Mouse (Mus musculus) hindbrain, embryonic 12.5 days (tissue): Measurements from ENCODE around the gene Lrrc27. TPM values are rescaled to one million over a fixed set of nuclear protein-coding genes. Genes with fewer than 3 reads are reported as not detected.

Experiments
- ATAC-seq: fragments of 200-750 bp; cut with Nextera tagmentation; 2 replicates; pipeline ENCODE4 v1.8.0; 2017; ENCODE audit warnings: moderate TSS enrichment; ENCODE audit not compliant: low FRiP score
- H3K27ac ChIP-seq: fragments of 300-500 bp; sonication (generic); 2 replicates; pipeline ENCODE4 v1.5.1; 2016; ENCODE audit warnings: mild to moderate bottlenecking
- H3K27me3 ChIP-seq: fragments of 300-500 bp; sonication (generic); 2 replicates; pipeline ENCODE4 v1.6.1; 2016; ENCODE audit warnings: mild to moderate bottlenecking
- H3K36me3 ChIP-seq: fragments of 300-500 bp; sonication (generic); 2 replicates; pipeline ENCODE4 v1.6.1; 2016; ENCODE audit warnings: mild to moderate bottlenecking
- H3K4me1 ChIP-seq: fragments of 300-500 bp; sonication (generic); 2 replicates; pipeline ENCODE4 v1.6.1; 2016
- H3K4me2 ChIP-seq: fragments of 300-500 bp; sonication (generic); replicated peaks from 2 replicates; pipeline ENCODE4 v1.6.1; 2016; ENCODE audit warnings: mild to moderate bottlenecking
- H3K4me3 ChIP-seq: fragments of 300-500 bp; sonication (generic); 2 replicates; pipeline ENCODE4 v1.5.1; 2016; ENCODE audit warnings: mild to moderate bottlenecking
- H3K9ac ChIP-seq: fragments of 300-500 bp; sonication (generic); 2 replicates; pipeline ENCODE4 v1.6.1; 2016; ENCODE audit warnings: mild to moderate bottlenecking, moderate library complexity
- H3K9me3 ChIP-seq: fragments of 300-500 bp; sonication (generic); replicated peaks from 2 replicates; pipeline ENCODE4 v1.6.1; 2016; ENCODE audit warnings: mild to moderate bottlenecking
- WGBS: fragments of 180-500 bp; shearing (Covaris S2); methylation state at CpG from one replicate; pipeline ENCODE4 v1.1.7; 2016; 5-methylcytosine and 5-hydroxymethylcytosine counted together
- polyA plus RNA-seq: library from polyadenylated mRNA; unstranded; fragments of >200 nt; fragmentation: Nextera tagmentation; extraction: Ambion mirVana; gene quantifications from 2 replicates; pipeline ENCODE4 v1.2.1, GENCODE M21; 2016

The Lrrc27 gene
- polyA plus RNA-seq: 3.2 and 5.3 TPM in 2 replicates

GRCm38 (mm10) chr7:139212754-139213745 is at the start of gene Lrrc27, which contains the start of gene Stk32c:
Lrrc27 (plus strand) TSS chr7:139212988.
Stk32c (minus strand) TSS chr7:139213307.
- H3K27me3 ChIP-seq: no peaks in the 10 kb centered on the region
- H3K27ac ChIP-seq: peak within 1 kb of the TSS; percentile 89
- H3K9ac ChIP-seq: peak within 1 kb of the TSS; percentile 70
- ATAC-seq: peak; percentile 97
- H3K4me3 ChIP-seq: peak within 1 kb of the TSS; percentile 52
- H3K36me3 ChIP-seq: no peaks in the 10 kb centered on the region
- H3K4me2 ChIP-seq: peak within 1 kb of the TSS; percentile 64
- peaks cover 12% of the 10 kb centered on the region for H3K4me1 ChIP-seq
- no peaks in the 10 kb centered on the region for H3K9me3 ChIP-seq
- 2% methylated on average over 53 of the region's 53 CpGs for WGBS

- peaks cover 1% of the 10 kb centered on the region for H3K4me1 ChIP-seq
- no peak for ATAC-seq
- WGBS: 84% methylated on average over 5 of the region's 5 CpGs
Observed at GRCm38 (mm10) chr7:139164410-139164809, 48.4 kb upstream of the Lrrc27 start.

GRCm38 (mm10) chr7:139169143-139169542 is 43.6 kb upstream of the Lrrc27 start:
- no peak overlapping the region for H3K27ac ChIP-seq
- H3K4me1 ChIP-seq: no peaks in the 10 kb centered on the region
- no peaks in the 10 kb centered on the region for H3K36me3 ChIP-seq
- WGBS: 81% methylated on average over 4 of the region's 4 CpGs
- no peak overlapping the region for H3K4me3 ChIP-seq
- H3K27me3 ChIP-seq: no peaks in the 10 kb centered on the region
- no peak overlapping the region for H3K9ac ChIP-seq
- no peak overlapping the region for H3K4me2 ChIP-seq
- ATAC-seq: no peak
- H3K9me3 ChIP-seq: peaks cover 14% of the 10 kb centered on the region

More at GRCm38 (mm10) chr7:139164410-139164809, 48.4 kb upstream of the Lrrc27 start:
- peaks cover 14% of the 10 kb centered on the region for H3K9me3 ChIP-seq
- H3K27me3 ChIP-seq: no peaks in the 10 kb centered on the region
- no peaks in the 10 kb centered on the region for H3K36me3 ChIP-seq
- H3K27ac ChIP-seq: no peak overlapping the region
- no peak overlapping the region for H3K4me3 ChIP-seq
- no peak overlapping the region for H3K9ac ChIP-seq
- no peak overlapping the region for H3K4me2 ChIP-seq

- Histone ChIP-seq H3K4me1 (no peaks in the 10 kb centered on the region), H3K27ac (no peak overlapping the region), H3K9ac (no peak overlapping the region), H3K27me3 (no peaks in the 10 kb centered on the region), H3K36me3 (no peaks in the 10 kb centered on the region), H3K9me3 (no peaks in the 10 kb centered on the region), H3K4me2 (no peak overlapping the region), H3K4me3 (no peak overlapping the region)
- no peak for ATAC-seq
- WGBS: 79% methylated on average over 5 of the region's 5 CpGs
Observed at GRCm38 (mm10) chr7:139179299-139179698, 33.5 kb upstream of the Lrrc27 start.

- ATAC-seq: no peak
- Histone ChIP-seq H3K4me1 (no peaks in the 10 kb centered on the region), H3K9ac (no peak overlapping the region), H3K27ac (no peak overlapping the region), H3K4me3 (no peak overlapping the region), H3K27me3 (peaks cover 5% of the 10 kb centered on the region; the same call in 1 of the 2 replicates), H3K4me2 (no peak overlapping the region), H3K9me3 (no peaks in the 10 kb centered on the region), H3K36me3 (no peaks in the 10 kb centered on the region)
- WGBS: 87% methylated on average over 3 of the region's 3 CpGs
Observed at GRCm38 (mm10) chr7:139180058-139180457, 32.7 kb upstream of the Lrrc27 start.

- Histone ChIP-seq H3K9me3 (no peaks in the 10 kb centered on the region), H3K27ac (no peak overlapping the region), H3K4me1 (peaks cover 11% of the 10 kb centered on the region), H3K27me3 (peaks cover 40% of the 10 kb centered on the region), H3K4me2 (no peak overlapping the region), H3K36me3 (no peaks in the 10 kb centered on the region), H3K4me3 (no peak overlapping the region), H3K9ac (no peak overlapping the region)
- WGBS: 76% methylated on average over 4 of the region's 4 CpGs
- no peak for ATAC-seq
Observed at GRCm38 (mm10) chr7:139184396-139184795, 28.4 kb upstream of the Lrrc27 start.

- no peaks in the 10 kb centered on the region for H3K36me3 ChIP-seq
- H3K4me1 ChIP-seq: peaks cover 11% of the 10 kb centered on the region
- no peak overlapping the region for H3K27ac ChIP-seq
- no peak overlapping the region for H3K4me2 ChIP-seq
- 84% methylated on average over 7 of the region's 7 CpGs for WGBS
- H3K4me3 ChIP-seq: no peak overlapping the region
- H3K9ac ChIP-seq: no peak overlapping the region
- H3K27me3 ChIP-seq: peaks cover 40% of the 10 kb centered on the region
- no peaks in the 10 kb centered on the region for H3K9me3 ChIP-seq
- no peak for ATAC-seq
Observed at GRCm38 (mm10) chr7:139184846-139185245, 27.9 kb upstream of the Lrrc27 start.

GRCm38 (mm10) chr7:139185971-139186370 is 26.8 kb upstream of the Lrrc27 start:
- WGBS: 54% methylated on average over 5 of the region's 5 CpGs
- no peak overlapping the region for H3K27ac ChIP-seq
- no peaks in the 10 kb centered on the region for H3K36me3 ChIP-seq
- H3K9me3 ChIP-seq: no peaks in the 10 kb centered on the region
- H3K4me1 ChIP-seq: peaks cover 11% of the 10 kb centered on the region
- ATAC-seq: no peak
- peaks cover 40% of the 10 kb centered on the region for H3K27me3 ChIP-seq
- no peak overlapping the region for H3K4me2 ChIP-seq
- no peak overlapping the region for H3K4me3 ChIP-seq
- H3K9ac ChIP-seq: no peak overlapping the region

GRCm38 (mm10) chr7:139186436-139186835 is 26.4 kb upstream of the Lrrc27 start:
- no peak for ATAC-seq

GRCm38 (mm10) chr7:139187277-139187676 is 25.5 kb upstream of the Lrrc27 start:
- 26% methylated on average over 7 of the region's 7 CpGs for WGBS
- H3K4me3 ChIP-seq: peak overlapping the region; percentile 72
- no peak overlapping the region for H3K27ac ChIP-seq
- peak overlapping the region; percentile 96 for H3K4me2 ChIP-seq
- peak overlapping the region; percentile 80; the same call in 1 of the 2 replicates for H3K9ac ChIP-seq
- peaks cover 42% of the 10 kb centered on the region for H3K27me3 ChIP-seq
- H3K9me3 ChIP-seq: no peaks in the 10 kb centered on the region
- ATAC-seq: no peak
- H3K36me3 ChIP-seq: no peaks in the 10 kb centered on the region
- H3K4me1 ChIP-seq: peaks cover 11% of the 10 kb centered on the region

More at GRCm38 (mm10) chr7:139186436-139186835, 26.4 kb upstream of the Lrrc27 start:
- peaks cover 11% of the 10 kb centered on the region for H3K4me1 ChIP-seq
- no peaks in the 10 kb centered on the region for H3K36me3 ChIP-seq
- H3K4me3 ChIP-seq: no peak overlapping the region
- no peak overlapping the region for H3K9ac ChIP-seq
- H3K27ac ChIP-seq: no peak overlapping the region
- H3K9me3 ChIP-seq: no peaks in the 10 kb centered on the region
- no peak overlapping the region for H3K4me2 ChIP-seq
- H3K27me3 ChIP-seq: peaks cover 42% of the 10 kb centered on the region
- 68% methylated on average over 8 of the region's 8 CpGs for WGBS

GRCm38 (mm10) chr7:139187771-139188633 is 24.8 kb upstream of the Lrrc27 start:
- H3K27me3 ChIP-seq: peaks cover 42% of the 10 kb centered on the region
- H3K27ac ChIP-seq: peak overlapping the region; percentile 40; the same call in 1 of the 2 replicates
- H3K4me3 ChIP-seq: peak overlapping the region; percentile 72
- WGBS: under 1% methylated on average over 86 of the region's 94 CpGs
- peak; percentile 94 for ATAC-seq
- H3K4me2 ChIP-seq: peak overlapping the region; percentile 96
- peaks cover 11% of the 10 kb centered on the region for H3K4me1 ChIP-seq
- H3K9me3 ChIP-seq: no peaks in the 10 kb centered on the region
- H3K36me3 ChIP-seq: no peaks in the 10 kb centered on the region
- H3K9ac ChIP-seq: peak overlapping the region; percentile 80
